Mouse (Mus musculus) thymus, postnatal 25 days (tissue): Measurements from ENCODE around the gene Inpp1.
A peak's percentile ranks its signal among the peaks of the same experiment; 100 is the strongest.

Source experiments
- DNase-seq: peaks from one replicate; pipeline ENCODE4 v3.0.0; 2022

Inpp1 gene

GRCm38 (mm10) chr1:52787254-52787653 is 30.2 kb downstream of the Inpp1 start:
- no peak for DNase-seq

- no peak for DNase-seq
These were observed 52.0 kb downstream of the Inpp1 start for GRCm38 (mm10) chr1:52765176-52766111.

GRCm38 (mm10) chr1:52763894-52764809 is 53.3 kb downstream of the Inpp1 start:
- DNase-seq, result peak; percentile 31

- no peak for DNase-seq
These were observed 59.3 kb downstream of the Inpp1 start for GRCm38 (mm10) chr1:52758174-52758573.

GRCm38 (mm10) chr1:52754331-52754730 is 63.2 kb downstream of the Inpp1 start:
- DNase-seq, result no peak

GRCm38 (mm10) chr1:52753828-52754227 is 63.7 kb downstream of the Inpp1 start:
- DNase-seq, result no peak

GRCm38 (mm10) chr1:52752706-52753105 is 64.8 kb downstream of the Inpp1 start:
- no peak for DNase-seq

GRCm38 (mm10) chr1:52751634-52752033 is 65.9 kb downstream of the Inpp1 start:
- DNase-seq, result peak; percentile 11

GRCm38 (mm10) chr1:52749978-52750377 is 67.5 kb downstream of the Inpp1 start:
- DNase-seq, result no peak

GRCm38 (mm10) chr1:52748260-52748659 is 69.2 kb downstream of the Inpp1 start:
- DNase-seq, result peak; percentile 72

- DNase-seq, result no peak
These were observed 74.9 kb downstream of the Inpp1 start for GRCm38 (mm10) chr1:52742567-52742966.
